Mouse (Mus musculus) layer of hippocampus, postnatal 14 days (tissue): ENCODE results near the gene Plscr4. TPM values are rescaled to one million over a fixed set of nuclear protein-coding genes. Genes with fewer than 3 reads are reported as not detected.

Source experiments
- DNase-seq, 2 experiments: peaks; one replicate each; pipeline ENCODE4 v3.0.0; 2021 to 2022; ENCODE audit warnings: low spot score in 2 of 2, mixed read lengths in 1 of 2
- long read RNA-seq, 2 experiments: library from polyadenylated mRNA; stranded (forward); transcript quantifications; one replicate each; pipeline ENCODE4 v2.0.0; 2021
- total RNA-seq, 2 experiments: library from RNA; stranded (reverse); gene quantifications; 2 replicates each; pipeline ENCODE4 v1.2.3; 2021

Gene Plscr4
- total RNA-seq = 1 to 10 TPM; 1.7 to 1.8 TPM
- long read RNA-seq, experiment 1, partial matches to known transcripts = 1 of 4 reads
- long read RNA-seq, experiment 1, other reads (novel, unspliced or antisense) = 0 of 4 reads
- long read RNA-seq, experiment 2, partial matches to known transcripts = 1 of 4 reads
- long read RNA-seq, experiment 2, other reads (novel, unspliced or antisense) = 2 of 4 reads

DNA sequence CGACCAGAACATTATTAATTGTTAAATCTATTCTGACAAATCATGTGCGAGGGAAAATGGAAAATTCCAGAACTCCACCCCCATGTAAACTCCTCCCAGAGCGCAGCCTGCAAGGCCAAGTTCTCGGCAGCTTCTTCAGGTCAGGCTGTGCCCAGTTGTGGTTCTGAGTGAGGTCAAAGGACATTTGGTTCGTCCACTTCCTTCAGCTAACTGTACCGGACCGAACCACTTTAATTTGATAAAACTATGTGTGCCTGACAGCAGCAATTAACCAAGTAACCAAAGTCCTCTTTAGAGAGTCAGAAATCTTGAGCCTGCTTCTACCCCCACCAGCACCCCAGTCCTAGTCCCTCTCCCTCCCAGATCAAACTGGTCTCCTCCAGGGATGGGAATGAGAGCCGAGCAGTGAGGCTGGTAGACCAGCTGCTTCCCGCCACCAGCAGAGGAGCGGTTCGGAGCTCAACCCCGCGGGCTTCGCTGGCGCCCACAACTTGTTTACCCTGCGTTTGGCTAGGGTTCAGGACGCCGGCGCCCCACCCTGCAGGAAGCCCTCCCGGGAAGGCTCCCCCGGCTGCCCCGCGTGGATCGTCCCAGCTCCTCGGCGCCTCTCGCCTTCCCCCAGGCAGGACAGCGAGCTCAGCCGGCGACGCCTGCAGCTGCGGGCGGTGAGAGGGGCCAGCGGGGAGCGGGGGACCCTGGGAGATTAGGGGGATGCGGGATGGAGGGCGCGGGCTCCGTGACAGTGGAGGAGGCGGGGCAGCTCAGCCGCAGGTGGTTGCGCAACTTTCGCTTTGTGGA, at the start of gene Plscr4:
TSS of gene Plscr4 (plus strand) at position 113 of the 798 bp plus-strand sequence.
- peak; percentile 14 to 22 for DNase-seq

DNA sequence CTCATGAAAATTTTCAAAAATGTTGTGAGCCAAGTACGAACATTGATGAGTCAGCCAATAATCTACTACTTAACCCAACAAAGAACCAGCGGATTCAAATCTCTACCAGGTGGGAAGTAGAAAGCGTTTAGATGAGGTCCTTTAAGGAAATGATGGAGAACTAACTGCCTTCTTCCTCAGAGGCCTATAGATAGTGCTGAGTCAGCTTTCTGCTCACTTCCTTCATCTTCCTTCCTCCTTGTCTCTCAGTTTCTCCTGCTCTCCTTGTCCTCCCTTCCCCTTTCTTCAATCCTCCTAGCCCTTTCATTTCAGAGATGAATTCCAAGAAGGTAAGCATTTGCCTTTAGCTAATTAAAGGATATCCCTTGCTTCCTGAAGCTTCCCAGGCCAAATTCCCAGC, 46.9 kb upstream of the Plscr4 start:
- DNase-seq = no peak

- no peak for DNase-seq
These were observed 45.1 kb upstream of the Plscr4 start for GRCm38 (mm10) chr9:92412045-92412444.

- DNase-seq = no peak
These were observed 43.5 kb upstream of the Plscr4 start for GRCm38 (mm10) chr9:92413684-92414083.

DNA sequence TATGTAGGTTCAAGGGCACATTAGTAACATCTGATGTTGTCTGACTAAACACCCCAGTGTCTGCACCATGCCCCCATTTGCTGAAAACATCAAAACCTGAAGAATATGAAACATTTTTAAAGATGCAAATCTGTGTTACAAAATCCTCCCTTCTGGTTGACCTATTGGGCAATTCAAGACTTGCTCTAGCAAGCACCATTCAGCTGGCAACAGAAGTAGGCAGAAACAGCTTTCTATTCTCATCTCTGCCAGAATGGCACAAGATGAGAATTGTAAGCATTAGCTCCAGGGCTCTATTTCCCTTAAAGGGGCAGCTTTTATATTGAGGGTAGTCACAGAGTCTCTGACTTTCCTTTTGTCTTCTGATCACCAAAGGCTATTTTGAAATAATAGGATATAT, 19.4 kb upstream of the Plscr4 start:
- no peak for DNase-seq

- no peak for DNase-seq
These were observed 15.7 kb upstream of the Plscr4 start for GRCm38 (mm10) chr9:92441468-92441867.

DNA sequence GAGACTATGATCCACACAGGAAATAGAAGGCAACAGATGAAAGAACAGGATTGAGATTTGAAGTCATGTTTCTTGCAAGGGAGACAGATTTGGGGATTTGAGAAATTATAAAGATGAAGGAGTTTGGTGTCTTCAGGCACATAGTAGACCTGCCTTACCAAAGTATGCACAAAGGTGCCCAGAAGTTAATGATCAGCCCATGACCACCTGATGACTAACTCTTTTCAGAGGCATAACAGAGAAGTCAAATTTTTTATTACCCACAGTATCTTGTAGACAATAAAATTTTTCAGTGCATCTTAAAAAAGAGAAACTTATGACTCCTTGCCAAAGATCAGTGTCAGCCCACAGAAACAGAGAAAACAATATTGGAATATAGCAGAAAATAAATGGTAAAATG, 12.6 kb upstream of the Plscr4 start:
- no peak for DNase-seq

DNA sequence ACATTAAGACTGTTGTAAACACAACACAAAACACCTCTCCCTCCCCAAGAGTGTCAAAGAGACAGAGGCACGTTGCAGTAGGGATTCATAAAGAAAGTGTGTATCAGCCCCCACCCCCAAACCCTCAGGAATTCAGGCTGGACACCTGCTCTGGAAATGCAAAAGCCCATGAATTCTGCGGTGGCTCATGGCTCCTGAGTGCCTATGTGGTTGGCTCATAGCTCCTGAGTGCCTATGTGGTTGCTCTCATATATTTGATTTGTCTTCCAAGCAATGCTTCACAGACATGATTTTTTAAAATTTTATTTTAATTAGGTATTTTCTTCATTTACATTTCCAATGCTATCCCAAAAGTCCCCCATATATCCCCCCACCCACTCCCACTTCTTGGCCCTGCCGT, 568 bp upstream of the Plscr4 start:
- DNase-seq = no peak

DNA sequence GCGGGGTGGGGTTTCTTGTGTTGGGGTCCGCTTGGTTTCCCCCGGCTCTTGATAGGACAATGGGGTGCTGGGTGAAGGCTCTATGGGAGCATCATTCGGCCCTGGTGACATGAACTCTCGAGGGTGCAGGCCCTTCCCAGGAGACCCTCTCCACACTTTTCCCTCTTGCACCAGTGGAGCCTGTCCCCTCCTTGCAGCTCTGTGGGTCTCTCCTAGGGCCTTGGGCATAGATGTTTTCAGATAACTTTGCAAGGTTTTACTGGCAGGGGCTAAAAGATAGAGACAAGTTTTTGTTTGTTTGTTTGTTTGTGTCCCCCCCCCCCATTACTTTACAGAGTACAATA, 858 bp downstream of the Plscr4 start:
- no peak for DNase-seq

DNA sequence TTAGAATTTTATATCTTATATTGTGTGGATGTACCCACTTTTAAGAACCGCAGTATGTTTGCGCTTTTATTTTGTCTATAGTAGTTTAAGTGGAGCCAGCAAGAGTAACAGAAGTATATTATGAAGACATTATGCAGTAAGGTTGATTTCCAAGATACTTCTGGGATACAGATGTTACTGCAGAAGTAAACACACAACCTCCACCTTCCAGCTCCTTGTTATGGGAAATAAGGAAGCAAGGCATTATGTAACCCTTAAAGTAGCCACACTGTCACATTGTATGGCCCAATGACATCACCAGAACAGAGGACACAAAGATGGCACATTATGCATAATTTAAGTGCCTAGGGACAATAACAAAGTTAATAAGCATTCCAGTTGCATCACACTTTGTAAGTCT, 1.2 kb downstream of the Plscr4 start:
- DNase-seq = no peak

GRCm38 (mm10) chr9:92467724-92468123, 10.6 kb downstream of the Plscr4 start:
- DNase-seq = no peak

- DNase-seq = no peak
These were observed 15.2 kb downstream of the Plscr4 start for GRCm38 (mm10) chr9:92472256-92472855.

DNA sequence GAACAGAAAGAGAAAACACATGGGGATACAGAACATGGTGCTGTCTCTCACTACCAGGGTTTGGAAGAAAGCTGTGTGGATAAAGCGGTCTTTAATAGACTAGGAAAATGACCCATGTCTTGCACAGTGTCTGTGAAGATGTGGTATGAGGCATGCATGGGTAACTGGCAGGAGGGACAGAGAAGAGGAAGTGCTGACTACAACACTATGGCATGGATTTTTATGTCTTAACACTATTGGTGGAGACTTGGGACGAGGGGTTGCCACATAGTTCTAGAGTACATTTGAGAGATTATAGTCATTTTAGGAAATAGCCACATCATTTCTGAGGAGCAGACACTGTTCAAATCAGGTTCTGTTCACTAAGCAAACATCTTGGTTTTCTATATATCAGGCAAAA, 16.0 kb downstream of the Plscr4 start:
- no peak for DNase-seq

DNA sequence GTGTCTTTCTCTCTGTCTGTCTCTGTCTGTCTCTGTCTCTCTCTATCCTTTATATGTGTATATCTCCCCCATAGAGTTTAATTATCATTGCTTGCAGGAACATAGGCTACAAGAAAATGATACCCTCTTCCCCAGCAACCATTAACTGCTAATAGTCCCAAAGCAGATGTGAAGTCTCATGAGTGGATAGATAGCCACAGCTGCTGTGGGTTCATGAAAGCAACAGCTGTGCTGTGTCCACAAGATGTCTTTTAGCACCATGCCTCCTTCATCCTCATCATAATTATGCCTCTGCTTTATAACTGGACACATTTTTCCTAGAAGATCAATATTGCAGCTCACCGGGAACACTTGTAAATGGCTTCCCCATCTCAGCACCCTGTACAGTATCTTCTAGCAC, 17.1 kb downstream of the Plscr4 start:
- no peak for DNase-seq

GRCm38 (mm10) chr9:92481663-92482062, 24.5 kb downstream of the Plscr4 start:
- DNase-seq = no peak

DNA sequence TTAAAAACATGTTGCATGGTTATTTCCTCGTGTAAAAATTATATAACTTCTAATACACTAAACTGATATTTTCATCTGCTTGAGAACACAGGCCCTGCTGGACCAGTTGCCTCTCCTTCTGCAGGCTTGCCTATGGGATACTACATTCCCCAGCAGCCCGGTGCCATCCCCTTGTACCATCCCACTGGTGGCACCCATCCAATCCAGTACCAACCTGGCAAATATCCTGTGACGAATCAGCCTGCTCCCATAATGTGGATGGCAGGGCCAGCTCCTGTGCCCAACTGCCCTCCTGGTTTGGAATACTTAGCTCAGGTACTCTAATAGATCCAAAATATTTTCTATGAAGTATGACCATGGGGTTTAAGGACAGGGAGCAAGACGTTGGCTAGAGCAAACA, 25.4 kb downstream of the Plscr4 start:
- no peak for DNase-seq

- no peak for DNase-seq
These were observed 27.6 kb downstream of the Plscr4 start for GRCm38 (mm10) chr9:92484710-92485267.

- no peak for DNase-seq
These were observed 32.7 kb downstream of the Plscr4 start for GRCm38 (mm10) chr9:92489857-92490256.

DNA sequence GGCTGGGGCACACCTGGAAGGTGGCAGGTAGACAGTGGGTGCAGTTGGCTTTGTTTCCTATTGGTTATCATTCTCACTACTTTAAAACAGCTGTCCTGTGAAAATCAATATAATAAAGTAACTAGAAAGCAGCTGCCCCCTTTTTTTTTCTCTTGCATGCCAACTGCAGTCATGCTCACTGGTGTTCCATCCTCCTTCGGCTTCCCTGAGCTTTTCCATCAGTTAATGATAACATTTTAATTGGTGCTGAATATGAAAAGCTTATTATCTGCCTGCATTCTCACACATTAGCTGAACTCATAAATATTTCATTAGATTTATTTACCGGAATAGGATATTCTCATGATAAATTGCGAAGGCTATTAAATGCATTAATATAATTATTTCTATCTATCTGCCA, 33.1 kb downstream of the Plscr4 start:
- no peak for DNase-seq

GRCm38 (mm10) chr9:92491274-92491673, 34.1 kb downstream of the Plscr4 start:
- no peak for DNase-seq

DNA sequence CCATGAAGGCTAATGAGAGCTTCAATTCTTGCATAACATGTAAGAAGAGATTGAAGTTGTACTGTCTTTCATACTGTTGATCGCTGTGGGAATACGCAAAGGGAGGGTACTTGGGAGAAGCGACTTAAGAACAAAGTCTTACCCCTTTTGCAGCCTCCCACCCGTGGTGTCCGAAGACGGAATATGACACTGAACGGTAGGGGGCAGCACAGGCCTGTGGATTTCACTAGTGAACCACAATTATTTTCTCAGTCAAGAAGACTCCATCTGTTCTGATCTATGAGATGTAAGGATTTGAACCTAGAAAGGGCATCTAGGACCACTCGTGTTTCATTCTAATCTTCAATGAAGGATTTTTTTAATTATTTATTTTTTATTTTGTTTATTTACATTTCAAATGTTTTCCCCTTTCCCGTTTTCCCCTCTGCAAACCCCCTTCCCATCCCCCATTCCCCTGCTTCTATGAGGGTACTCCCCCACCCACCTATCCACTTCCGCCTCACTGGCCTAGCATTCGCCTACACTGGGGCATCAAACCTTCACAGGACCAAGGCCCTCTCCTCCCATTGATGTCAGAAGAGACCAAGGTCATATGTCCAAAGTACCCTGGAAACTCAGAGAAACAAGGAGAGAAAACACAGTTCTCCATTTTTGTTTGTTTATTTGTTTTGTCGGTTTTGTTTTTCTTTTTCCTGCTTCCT, 42.7 kb downstream of the Plscr4 start:
- DNase-seq = peak; percentile 75 to 86

- no peak for DNase-seq
These were observed 47.1 kb downstream of the Plscr4 start for GRCm38 (mm10) chr9:92504256-92504655.
